Mouse (Mus musculus) midbrain, embryonic 12.5 days (tissue): Measurements from ENCODE around the gene Tk1. TPM values are rescaled to one million over a fixed set of nuclear protein-coding genes. Genes with fewer than 3 reads are reported as not detected.
"Not testable (repeated sequence)": the region's sequence is repeated elsewhere in the genome, so short reads cannot be mapped to it uniquely, and the experiment has no call there.

Experiments
- ATAC-seq: fragments of 200-750 bp; cut with Nextera tagmentation; 2 replicates; pipeline ENCODE4 v1.8.0; 2017; ENCODE audit warnings: low read depth, moderate TSS enrichment, moderate library complexity; ENCODE audit not compliant: low FRiP score
- H3K27ac ChIP-seq: fragments of 300-500 bp; sonication (generic); replicated peaks from 2 replicates; pipeline ENCODE4 v1.5.1; 2016; ENCODE audit warnings: mild to moderate bottlenecking
- H3K27me3 ChIP-seq: fragments of 300-500 bp; sonication (generic); 2 replicates; pipeline ENCODE4 v1.6.1; 2016; ENCODE audit warnings: mild to moderate bottlenecking
- H3K36me3 ChIP-seq: fragments of 300-500 bp; sonication (generic); 2 replicates; pipeline ENCODE4 v1.6.1; 2016
- H3K4me1 ChIP-seq: fragments of 300-500 bp; sonication (generic); 2 replicates; pipeline ENCODE4 v1.6.1; 2016
- H3K4me2 ChIP-seq: fragments of 300-500 bp; sonication (generic); replicated peaks from 2 replicates; pipeline ENCODE4 v1.6.1; 2016; ENCODE audit warnings: mild to moderate bottlenecking, moderate library complexity
- H3K4me3 ChIP-seq: fragments of 300-500 bp; sonication (generic); 2 replicates; pipeline ENCODE4 v1.5.1; 2016; ENCODE audit warnings: mild to moderate bottlenecking
- H3K9ac ChIP-seq: fragments of 300-500 bp; sonication (generic); replicated peaks from 2 replicates; pipeline ENCODE4 v1.6.1; 2016; ENCODE audit warnings: mild to moderate bottlenecking, moderate library complexity
- H3K9me3 ChIP-seq: fragments of 300-500 bp; sonication (generic); 2 replicates; pipeline ENCODE4 v1.6.1; 2016; ENCODE audit warnings: mild to moderate bottlenecking
- WGBS: fragments of 180-500 bp; shearing (Covaris S2); methylation state at CpG from one replicate; pipeline ENCODE4 v1.1.7; 2016; 5-methylcytosine and 5-hydroxymethylcytosine counted together
- polyA plus RNA-seq: library from polyadenylated mRNA; unstranded; fragments of >200 nt; fragmentation: Nextera tagmentation; extraction: Ambion mirVana; gene quantifications from 2 replicates; pipeline ENCODE4 v1.2.1, GENCODE M21; 2016

Gene Tk1
- polyA plus RNA-seq, 1 experiment from 2014 or later = 69.5 TPM

DNA sequence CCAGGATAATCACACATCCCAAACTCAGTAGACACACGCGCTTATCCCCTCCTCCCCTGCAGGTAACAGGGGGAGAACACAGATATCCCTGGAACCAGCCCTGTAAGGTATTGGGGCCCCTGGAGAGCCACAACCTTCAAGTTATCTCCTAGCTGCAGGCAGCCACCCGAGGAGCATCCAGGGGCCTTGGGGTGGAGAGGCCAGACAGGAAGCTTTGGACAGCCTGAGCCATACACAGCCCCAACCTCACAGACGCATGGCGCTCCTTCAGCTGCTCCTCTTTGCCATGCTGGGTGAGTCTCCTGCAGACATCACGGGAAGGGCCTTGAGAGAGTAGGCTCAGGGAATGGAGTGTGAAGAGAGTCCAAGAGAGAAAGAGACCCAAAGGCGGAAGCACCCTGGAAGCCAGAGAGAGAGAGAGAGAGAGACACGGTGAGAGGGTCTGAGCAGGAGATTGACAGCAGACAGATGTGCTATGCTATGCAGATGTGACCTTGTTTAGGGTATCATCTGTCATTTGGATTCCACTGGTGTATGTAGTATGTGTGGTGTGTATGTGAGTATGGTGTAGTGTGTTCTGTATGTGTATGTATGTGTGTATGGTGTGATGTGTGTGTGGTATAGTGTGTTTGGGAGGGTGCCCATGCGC is 28.3 kb downstream of the Tk1 start, which contains the start of gene 6030468B19Rik:
Gene 6030468B19Rik (plus strand): TSS at position 150 of the 649 bp plus-strand sequence.
- H3K4me2 ChIP-seq = no peak within 1 kb of the TSS
- no peak within 1 kb of the TSS for H3K27ac ChIP-seq
- peaks cover 4% of the 10 kb centered on the region; the same call in 1 of the 2 replicates for H3K4me1 ChIP-seq
- H3K9me3 ChIP-seq = no peaks in the 10 kb centered on the region
- H3K36me3 ChIP-seq = no peaks in the 10 kb centered on the region
- 58% methylated on average over 9 of the region's 9 CpGs for WGBS
- H3K4me3 ChIP-seq = no peak within 1 kb of the TSS
- peaks cover 11% of the 10 kb centered on the region for H3K27me3 ChIP-seq
- H3K9ac ChIP-seq = no peak within 1 kb of the TSS
- no peak for ATAC-seq

DNA sequence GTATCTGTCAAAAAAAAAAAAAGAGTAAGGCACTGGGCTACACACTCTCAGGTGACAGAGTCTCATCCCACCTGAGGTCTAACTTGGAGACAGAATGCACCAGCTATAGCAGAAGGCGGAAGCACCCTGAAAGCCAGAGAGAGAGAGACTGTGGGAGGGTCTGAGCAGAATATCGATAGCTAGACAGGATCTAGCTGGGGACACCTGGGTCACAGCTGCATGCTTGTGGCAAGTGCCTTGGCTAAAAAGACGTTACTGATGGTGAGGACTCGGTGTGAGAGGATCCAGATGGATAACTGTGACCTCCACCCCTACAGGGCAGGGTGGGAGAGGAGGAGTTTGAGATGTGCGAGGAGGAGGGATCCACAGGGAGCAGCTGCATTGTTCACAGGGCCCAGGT is 28.9 kb downstream of the Tk1 start:
- ATAC-seq = no peak
- Histone ChIP-seq H3K4me3 (no peak overlapping the region), H3K9ac (no peak overlapping the region), H3K4me1 (peaks cover 7% of the 10 kb centered on the region; the same call in 1 of the 2 replicates), H3K27me3 (peaks cover 17% of the 10 kb centered on the region), H3K36me3 (no peaks in the 10 kb centered on the region), H3K9me3 (no peaks in the 10 kb centered on the region), H3K27ac (no peak overlapping the region), H3K4me2 (no peak overlapping the region)
- 49% methylated on average over 5 of the region's 5 CpGs for WGBS

- H3K9ac ChIP-seq = no peak overlapping the region
- H3K27me3 ChIP-seq = peaks cover 40% of the 10 kb centered on the region
- no peak for ATAC-seq
- no peak overlapping the region for H3K4me3 ChIP-seq
- no peaks in the 10 kb centered on the region for H3K36me3 ChIP-seq
- WGBS = 49% methylated on average over 4 of the region's 4 CpGs
- no peaks in the 10 kb centered on the region for H3K9me3 ChIP-seq
- no peak overlapping the region for H3K27ac ChIP-seq
- H3K4me2 ChIP-seq = no peak overlapping the region
- H3K4me1 ChIP-seq = peaks cover 15% of the 10 kb centered on the region
Measured at GRCm38 (mm10) chr11:117794035-117794551, 31.8 kb downstream of the Tk1 start.

DNA sequence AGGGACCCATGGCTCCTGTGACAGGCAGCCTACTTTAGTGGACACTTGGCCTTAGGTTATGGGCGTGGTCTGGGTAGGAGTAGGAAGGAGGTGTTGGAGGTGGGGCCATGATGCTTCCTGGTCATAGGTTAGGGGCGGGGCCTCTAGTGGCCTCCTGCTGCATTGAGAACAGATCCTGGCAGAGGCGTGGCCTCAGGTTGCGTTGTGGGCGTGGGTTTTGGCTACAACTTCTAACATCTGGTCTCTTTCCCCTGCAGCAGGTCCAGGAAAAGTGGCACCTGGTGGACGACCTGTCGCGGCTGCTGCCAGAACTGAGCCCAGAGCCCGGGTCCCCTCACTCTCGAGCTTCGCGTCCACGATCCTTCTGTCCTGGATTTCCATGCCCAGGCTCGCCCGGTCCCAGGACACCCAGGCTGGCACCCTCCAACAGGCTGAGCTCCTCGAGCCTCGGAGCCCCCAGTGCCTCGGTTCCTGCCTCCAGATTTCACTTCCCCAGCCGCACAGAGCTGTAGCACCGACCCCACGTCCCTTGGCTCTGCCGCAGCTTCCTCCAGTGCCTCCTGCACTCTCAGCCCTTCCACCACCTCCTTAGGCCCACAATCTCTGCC is 33.5 kb downstream of the Tk1 start:
- peaks cover 12% of the 10 kb centered on the region for H3K4me1 ChIP-seq
- peaks cover 37% of the 10 kb centered on the region for H3K27me3 ChIP-seq
- 7% methylated on average over 22 of the region's 22 CpGs for WGBS
- H3K9me3 ChIP-seq = no peaks in the 10 kb centered on the region
- H3K27ac ChIP-seq = no peak overlapping the region
- no peak for ATAC-seq
- no peak overlapping the region for H3K9ac ChIP-seq
- no peak overlapping the region for H3K4me3 ChIP-seq
- H3K4me2 ChIP-seq = no peak overlapping the region; the same call in 1 of the 2 replicates
- H3K36me3 ChIP-seq = no peaks in the 10 kb centered on the region

- 87% methylated on average over 9 of the region's 9 CpGs for WGBS
- H3K27me3 ChIP-seq = peaks cover 37% of the 10 kb centered on the region
- H3K9me3 ChIP-seq = no peaks in the 10 kb centered on the region
- no peak overlapping the region for H3K27ac ChIP-seq
- H3K4me1 ChIP-seq = peaks cover 12% of the 10 kb centered on the region
- H3K4me2 ChIP-seq = no peak overlapping the region
- no peaks in the 10 kb centered on the region for H3K36me3 ChIP-seq
- H3K9ac ChIP-seq = no peak overlapping the region
- H3K4me3 ChIP-seq = no peak overlapping the region
- no peak for ATAC-seq
Measured at GRCm38 (mm10) chr11:117791441-117791761, 34.5 kb downstream of the Tk1 start.

GRCm38 (mm10) chr11:117790703-117791440 is 35.0 kb downstream of the Tk1 start:
- Histone ChIP-seq H3K9ac (no peak overlapping the region), H3K4me1 (peaks cover 12% of the 10 kb centered on the region), H3K36me3 (no peaks in the 10 kb centered on the region), H3K9me3 (no peaks in the 10 kb centered on the region), H3K4me3 (no peak overlapping the region), H3K27me3 (peaks cover 37% of the 10 kb centered on the region), H3K27ac (no peak overlapping the region), H3K4me2 (peak overlapping the region; percentile 28)
- no peak for ATAC-seq
- WGBS = 35% methylated on average over 23 of the region's 23 CpGs

GRCm38 (mm10) chr11:117790286-117790685 is 35.6 kb downstream of the Tk1 start:
- no peak overlapping the region for H3K27ac ChIP-seq
- H3K4me2 ChIP-seq = peak overlapping the region; percentile 28
- peaks cover 12% of the 10 kb centered on the region for H3K4me1 ChIP-seq
- WGBS = 6% methylated on average over 14 of the region's 14 CpGs
- ATAC-seq = no peak
- H3K4me3 ChIP-seq = no peak overlapping the region
- peaks cover 37% of the 10 kb centered on the region for H3K27me3 ChIP-seq
- H3K9me3 ChIP-seq = no peaks in the 10 kb centered on the region
- no peak overlapping the region for H3K9ac ChIP-seq
- H3K36me3 ChIP-seq = no peaks in the 10 kb centered on the region

DNA sequence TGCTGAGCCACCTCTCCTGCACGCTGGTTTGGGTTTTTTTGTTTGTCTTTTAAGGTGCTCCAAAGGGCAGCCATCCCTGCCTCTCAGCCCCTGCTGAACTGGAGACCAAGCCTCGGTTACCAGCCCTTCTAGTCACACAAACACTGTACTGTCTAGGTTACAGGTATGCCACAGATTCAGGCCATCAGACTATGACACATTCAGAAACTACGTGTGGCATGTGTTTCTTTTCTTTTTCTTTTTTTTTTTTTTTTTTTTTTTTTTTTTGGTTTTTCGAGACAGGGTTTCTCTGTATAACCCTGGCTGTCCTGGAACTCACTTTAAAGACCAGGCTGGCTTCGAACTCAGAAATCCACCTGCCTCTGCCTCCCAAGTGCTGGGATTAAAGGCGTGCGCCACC is 37.4 kb downstream of the Tk1 start:
- H3K4me2 ChIP-seq, H3K4me3 ChIP-seq, H3K36me3 ChIP-seq, ATAC-seq, H3K9ac ChIP-seq, H3K27ac ChIP-seq, H3K9me3 ChIP-seq: not testable (repeated sequence)
- WGBS = 79% methylated on average over 7 of the region's 7 CpGs
- peaks cover 49% of the 10 kb centered on the region for H3K27me3 ChIP-seq
- H3K4me1 ChIP-seq = peaks cover 16% of the 10 kb centered on the region

DNA sequence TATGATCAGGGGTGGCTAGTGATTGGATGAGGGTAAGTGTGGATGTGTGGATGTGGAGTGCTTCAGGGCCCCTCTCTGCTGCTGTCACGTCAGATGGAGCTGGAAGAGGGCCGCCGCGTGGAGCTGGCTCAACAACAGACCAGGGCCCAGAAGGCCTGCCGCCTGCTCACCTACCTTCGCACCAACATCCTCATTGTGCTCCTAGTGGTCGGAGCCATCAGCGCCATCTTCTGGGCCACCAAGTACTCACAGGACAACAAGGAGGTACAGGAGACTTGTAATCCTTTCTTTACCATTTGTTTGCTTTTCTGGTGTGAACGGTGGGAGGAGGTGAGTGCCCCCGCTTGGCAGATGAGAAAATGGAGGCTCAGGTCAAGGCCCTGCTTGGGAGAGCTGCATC is 39.6 kb downstream of the Tk1 start:
- no peak overlapping the region for H3K9ac ChIP-seq
- no peaks in the 10 kb centered on the region for H3K9me3 ChIP-seq
- no peak overlapping the region for H3K4me2 ChIP-seq
- peaks cover 51% of the 10 kb centered on the region for H3K27me3 ChIP-seq
- ATAC-seq = no peak
- H3K4me1 ChIP-seq = peaks cover 20% of the 10 kb centered on the region
- H3K4me3 ChIP-seq = no peak overlapping the region
- no peak overlapping the region for H3K27ac ChIP-seq
- H3K36me3 ChIP-seq = no peaks in the 10 kb centered on the region
- 8% methylated on average over 10 of the region's 10 CpGs for WGBS

DNA sequence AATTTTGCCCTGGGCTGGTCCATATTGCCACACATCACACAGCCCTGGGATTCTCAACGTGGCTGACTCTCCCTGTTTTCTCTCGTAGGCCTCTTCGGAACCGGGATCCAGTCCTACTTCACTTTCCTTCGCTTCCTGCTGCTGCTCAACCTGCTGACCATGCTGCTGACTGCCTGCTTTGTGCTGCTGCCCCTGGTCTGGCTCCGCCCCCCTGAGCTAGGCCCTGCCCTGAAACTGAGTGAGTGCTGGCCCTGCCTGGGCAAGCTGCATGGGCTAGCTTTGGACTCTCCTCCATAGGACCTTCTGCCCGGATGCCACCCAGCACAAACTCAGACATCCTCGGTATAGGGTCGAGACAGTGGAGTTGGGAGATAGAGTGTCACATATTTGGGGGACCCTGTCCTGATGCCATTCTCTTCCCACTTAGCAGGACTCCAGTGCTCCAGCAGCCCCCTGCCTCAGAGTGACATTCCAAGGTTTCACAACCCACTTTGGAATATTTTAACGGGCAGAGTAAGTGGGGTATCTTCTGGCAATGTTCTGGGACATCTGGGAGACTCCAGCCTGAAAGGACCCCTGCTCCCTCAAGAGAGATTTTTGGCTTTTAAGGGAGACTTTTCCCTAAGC is 42.1 kb downstream of the Tk1 start:
- H3K9me3 ChIP-seq = no peaks in the 10 kb centered on the region
- H3K27me3 ChIP-seq = peaks cover 56% of the 10 kb centered on the region
- peak overlapping the region; percentile 55 for H3K4me2 ChIP-seq
- no peak for ATAC-seq
- H3K4me3 ChIP-seq = no peak overlapping the region
- H3K9ac ChIP-seq = peak overlapping the region; percentile 39
- H3K27ac ChIP-seq = no peak overlapping the region
- H3K36me3 ChIP-seq = no peaks in the 10 kb centered on the region
- H3K4me1 ChIP-seq = peaks cover 37% of the 10 kb centered on the region
- WGBS = 28% methylated on average over 10 of the region's 10 CpGs

DNA sequence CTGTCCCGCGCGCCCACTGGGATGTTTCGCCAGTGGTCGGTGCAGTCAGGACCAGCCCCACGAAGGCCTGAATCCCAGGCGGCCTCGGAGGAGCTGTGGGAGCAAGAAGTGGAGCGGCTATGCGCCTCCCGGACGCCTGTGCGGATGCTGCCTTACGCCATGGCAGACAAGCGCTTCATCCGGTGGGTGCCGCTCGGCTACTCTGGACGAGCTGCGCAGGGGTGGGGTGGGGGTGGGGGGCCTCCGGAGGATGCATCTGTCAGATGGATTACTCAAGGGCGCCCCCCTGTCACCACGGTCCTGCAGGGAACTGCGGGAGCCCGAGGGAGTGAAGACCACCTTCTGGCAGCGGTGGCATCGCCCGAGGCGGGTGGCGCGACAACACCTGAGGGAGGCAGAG is 42.8 kb downstream of the Tk1 start:
- H3K27ac ChIP-seq = no peak overlapping the region
- ATAC-seq = no peak

DNA sequence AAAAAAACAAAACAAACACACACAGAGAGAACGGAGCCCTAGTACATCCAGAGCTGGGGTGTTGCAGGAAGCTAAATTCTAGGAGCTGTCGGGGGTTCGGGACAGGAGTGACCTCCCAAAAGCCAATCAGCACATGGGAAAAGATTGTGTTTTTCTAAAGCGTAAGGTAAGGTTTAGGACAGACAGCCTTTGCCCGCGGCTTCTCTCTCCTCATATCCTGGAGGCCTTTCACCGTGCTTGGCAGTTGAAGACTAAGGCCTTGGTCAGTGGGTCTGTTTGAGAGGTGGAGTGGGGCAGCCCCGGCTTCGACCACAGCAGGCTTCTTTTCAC is 43.2 kb downstream of the Tk1 start:
- H3K9ac ChIP-seq = peak overlapping the region; percentile 39; the same call in 1 of the 2 replicates
- H3K27me3 ChIP-seq = peaks cover 66% of the 10 kb centered on the region
- H3K4me3 ChIP-seq = peak overlapping the region; percentile 31
- peak overlapping the region; percentile 55 for H3K4me2 ChIP-seq
- peaks cover 37% of the 10 kb centered on the region for H3K4me1 ChIP-seq
- WGBS = 41% methylated on average over 9 of the region's 9 CpGs
- no peak overlapping the region for H3K27ac ChIP-seq
- no peak for ATAC-seq
- no peaks in the 10 kb centered on the region for H3K9me3 ChIP-seq
- H3K36me3 ChIP-seq = no peaks in the 10 kb centered on the region

More for the DNA sequence above, 42.8 kb downstream of the Tk1 start:
- Histone ChIP-seq H3K9me3 (no peaks in the 10 kb centered on the region), H3K36me3 (no peaks in the 10 kb centered on the region), H3K4me3 (peak overlapping the region; percentile 31), H3K4me1 (peaks cover 37% of the 10 kb centered on the region), H3K27me3 (peaks cover 62% of the 10 kb centered on the region), H3K4me2 (peak overlapping the region; percentile 55), H3K9ac (peak overlapping the region; percentile 39)
- WGBS = 3% methylated on average over 31 of the region's 31 CpGs
